Mouse (Mus musculus): Measurements from ENCODE around the gene Cdh23. TPM values are rescaled to one million over a fixed set of nuclear protein-coding genes. Genes with fewer than 3 reads are reported as not detected.

The Cdh23 gene
- total and polyA plus RNA-seq, 2 experiments from 2014 or later: 1.9 to 13.1 TPM

DNA sequence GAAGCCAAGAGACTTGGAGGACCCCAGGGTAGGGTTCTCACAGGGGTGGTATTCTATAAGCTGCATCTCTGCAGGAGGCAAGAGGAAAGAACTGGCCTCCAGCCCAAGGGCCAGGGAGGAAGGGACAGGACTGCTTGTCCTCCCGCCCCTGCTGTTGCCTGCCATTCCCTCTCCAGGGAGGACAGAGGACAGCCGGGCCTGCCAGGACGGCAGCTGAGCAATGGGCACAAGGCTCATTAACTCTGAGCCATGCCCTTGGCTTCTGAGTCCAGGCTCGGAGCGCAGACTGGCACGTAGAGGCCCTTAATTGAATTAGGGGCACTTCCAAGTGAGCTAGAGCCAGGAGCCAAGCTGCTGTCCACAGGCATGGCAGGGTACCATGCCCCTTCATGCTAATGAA, 101.1 kb downstream of the Cdh23 start:
- Histone ChIP-seq H3K9ac (no peak overlapping the region), H3K36me3 (ENCODE audit: insufficient read depth) (no peaks in the 10 kb centered on the region), H3K4me3 (ENCODE audit: low read depth, low read length) (no peak overlapping the region), H3K4me2 (ENCODE audit: low read depth) (no peak overlapping the region), H3K27ac (ENCODE audit: low read depth, low read length) (no peak overlapping the region), H3K27me3 (ENCODE audit: insufficient read depth, low read length) (no peaks in the 10 kb centered on the region), H3K4me1 (ENCODE audit: insufficient read depth) (0 out of 2 replicates have a peak, but pooled peaks cover 7% of the 10 kb centered on the region), H3K9me3 (ENCODE audit: low read length) (no peaks in the 10 kb centered on the region)
- peak; percentile 47 for ATAC-seq
- 52% methylated on average over 6 of the region's 6 CpGs for WGBS
- peak; percentile 25 for DNase-seq
- TF ChIP-seq CTCF (IDR thresholded peaks at IDR 0.05; ENCODE audit: low read depth): no peak

DNA sequence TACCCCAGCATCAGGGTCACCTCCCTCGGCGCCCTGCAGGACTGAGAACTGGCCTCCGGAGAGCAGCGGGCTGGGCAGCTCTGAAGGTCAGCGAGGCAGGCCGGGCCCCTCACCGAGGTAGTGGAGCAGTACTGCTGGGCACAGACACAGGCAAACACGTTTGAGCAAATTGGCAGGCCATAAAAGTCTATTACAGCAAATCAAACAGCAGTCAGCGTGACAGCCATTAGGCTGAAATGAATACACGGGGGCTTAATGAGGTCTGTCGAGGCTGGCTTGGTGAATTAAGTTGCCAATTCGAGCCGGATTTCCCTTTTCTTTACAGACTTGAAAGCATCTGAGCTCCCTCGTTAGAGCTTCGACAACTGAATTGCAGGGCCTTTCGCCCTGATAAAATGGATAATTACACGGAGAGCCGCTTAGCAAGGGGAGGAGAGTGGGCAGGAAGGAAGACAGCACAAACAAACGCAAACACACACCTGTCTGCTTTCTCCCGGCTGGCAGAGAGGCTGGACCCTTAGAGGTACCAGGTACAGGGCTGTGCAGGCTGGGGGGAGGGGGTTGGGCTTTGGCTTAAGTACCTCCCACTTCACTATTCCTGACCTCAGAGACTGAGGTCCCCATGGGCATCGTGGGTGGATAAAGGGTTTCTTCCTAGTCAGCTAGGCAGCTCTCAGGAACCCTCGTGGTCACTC, 103.3 kb downstream of the Cdh23 start:
- no peak overlapping the region for H3K27ac ChIP-seq (ENCODE audit: low read depth, low read length)
- no peaks in the 10 kb centered on the region for H3K36me3 ChIP-seq (ENCODE audit: insufficient read depth)
- no peaks in the 10 kb centered on the region for H3K9me3 ChIP-seq (ENCODE audit: low read length)
- no peak for TF ChIP-seq CTCF (IDR thresholded peaks at IDR 0.05; ENCODE audit: low read depth)
- no peaks in the 10 kb centered on the region for H3K27me3 ChIP-seq (ENCODE audit: insufficient read depth, low read length)
- H3K4me2 ChIP-seq (ENCODE audit: low read depth): no peak overlapping the region
- H3K9ac ChIP-seq: no peak overlapping the region
- WGBS: 5% methylated on average over 22 of the region's 22 CpGs
- H3K4me1 ChIP-seq (ENCODE audit: insufficient read depth): 0 out of 2 replicates have a peak, but pooled peaks cover 7% of the 10 kb centered on the region
- DNase-seq: peak; percentile 62
- H3K4me3 ChIP-seq (ENCODE audit: low read depth, low read length): no peak overlapping the region
- peak; percentile 87 for ATAC-seq

DNA sequence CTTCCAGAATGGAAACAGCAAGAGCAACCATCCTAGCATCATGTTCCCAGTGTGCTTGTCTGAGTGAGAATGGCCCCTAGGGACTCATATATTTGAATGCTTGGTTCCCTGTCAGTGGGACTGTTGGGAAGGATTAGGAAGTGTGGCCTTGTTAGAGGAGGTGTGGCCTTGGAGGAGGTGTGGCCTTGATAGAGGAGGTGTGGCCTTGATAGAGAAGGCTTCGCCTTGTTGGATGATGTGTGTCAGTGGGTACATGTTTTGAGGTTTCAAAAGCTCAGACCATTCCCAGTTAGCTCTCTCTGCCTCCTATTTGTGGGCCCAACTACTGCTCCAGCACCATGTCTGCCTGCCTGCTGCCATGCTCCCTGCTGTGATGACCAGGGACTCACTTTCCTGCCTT, 105.0 kb downstream of the Cdh23 start:
- DNase-seq (no peak), ATAC-seq (no peak)
- no peak overlapping the region for H3K9ac ChIP-seq
- no peak overlapping the region for H3K27ac ChIP-seq (ENCODE audit: low read depth, low read length)
- no peaks in the 10 kb centered on the region for H3K9me3 ChIP-seq (ENCODE audit: low read length)
- TF ChIP-seq CTCF (IDR thresholded peaks at IDR 0.05; ENCODE audit: low read depth): no peak
- H3K27me3 ChIP-seq (ENCODE audit: insufficient read depth, low read length): no peaks in the 10 kb centered on the region
- H3K4me1 ChIP-seq (ENCODE audit: insufficient read depth): 0 out of 2 replicates have a peak, but pooled peaks cover 7% of the 10 kb centered on the region
- H3K4me2 ChIP-seq (ENCODE audit: low read depth): no peak overlapping the region
- H3K36me3 ChIP-seq (ENCODE audit: insufficient read depth): no peaks in the 10 kb centered on the region
- WGBS: 88% methylated on average over 1 of the region's 1 CpGs
- H3K4me3 ChIP-seq (ENCODE audit: low read depth, low read length): no peak overlapping the region

DNA sequence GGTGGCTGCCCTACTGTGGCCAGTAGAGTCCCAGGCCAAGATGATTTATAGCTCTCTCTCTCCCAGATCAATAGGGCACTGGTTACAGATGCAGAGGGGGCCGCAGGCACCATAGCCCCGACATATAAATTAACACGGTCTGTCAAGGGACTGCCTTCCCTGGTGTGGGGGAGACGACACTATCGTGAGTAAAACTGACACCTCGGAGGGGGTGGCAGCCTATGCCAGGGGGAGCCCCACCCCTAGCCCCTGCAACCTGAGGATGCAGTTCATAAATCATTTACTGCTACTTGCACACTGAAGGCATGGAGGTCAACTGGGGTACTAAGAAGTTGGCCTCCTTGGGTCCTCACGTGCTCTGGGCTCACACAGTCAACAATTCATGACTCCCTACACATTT, 106.0 kb downstream of the Cdh23 start:
- no peak overlapping the region for H3K9ac ChIP-seq
- TF ChIP-seq CTCF (IDR thresholded peaks at IDR 0.05; ENCODE audit: low read depth): no peak
- DNase-seq (no peak), ATAC-seq (no peak)
- 0 out of 2 replicates have a peak, but pooled peaks cover 7% of the 10 kb centered on the region for H3K4me1 ChIP-seq (ENCODE audit: insufficient read depth)
- no peak overlapping the region for H3K27ac ChIP-seq (ENCODE audit: low read depth, low read length)
- H3K27me3 ChIP-seq (ENCODE audit: insufficient read depth, low read length): peaks cover 2% of the 10 kb centered on the region; the same call in 1 of the 2 replicates
- no peaks in the 10 kb centered on the region for H3K9me3 ChIP-seq (ENCODE audit: low read length)
- WGBS: 91% methylated on average over 7 of the region's 7 CpGs
- no peak overlapping the region for H3K4me3 ChIP-seq (ENCODE audit: low read depth, low read length)
- H3K4me2 ChIP-seq (ENCODE audit: low read depth): no peak overlapping the region
- H3K36me3 ChIP-seq (ENCODE audit: insufficient read depth): no peaks in the 10 kb centered on the region

DNA sequence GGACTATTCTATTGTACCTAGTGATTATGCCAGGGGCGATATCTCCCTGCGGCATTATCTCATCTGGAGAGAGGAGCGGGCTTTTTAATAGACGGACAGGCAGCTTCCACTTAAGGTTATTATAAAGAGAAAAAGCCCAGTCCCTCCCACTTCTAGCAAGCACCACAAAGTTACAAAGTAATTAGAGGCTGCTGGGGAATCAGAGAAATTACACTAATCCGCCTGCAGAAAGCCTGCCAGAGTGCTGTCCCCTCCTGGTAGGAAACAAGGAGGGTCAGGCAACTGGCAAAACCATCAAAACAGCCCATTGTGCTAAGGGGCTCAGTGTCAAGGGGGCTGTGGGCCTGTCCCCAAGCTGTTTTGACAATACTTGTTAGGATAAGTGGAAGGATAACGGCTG, 110.6 kb downstream of the Cdh23 start:
- H3K27ac ChIP-seq (ENCODE audit: low read depth, low read length): no peak overlapping the region
- no peaks in the 10 kb centered on the region for H3K9me3 ChIP-seq (ENCODE audit: low read length)
- no peak overlapping the region for H3K9ac ChIP-seq
- DNase-seq (no peak), ATAC-seq (no peak; the same call in 1 of the 2 replicates)
- no peaks in the 10 kb centered on the region for H3K4me1 ChIP-seq (ENCODE audit: insufficient read depth)
- no peak overlapping the region for H3K4me2 ChIP-seq (ENCODE audit: low read depth)
- TF ChIP-seq CTCF (IDR thresholded peaks at IDR 0.05; ENCODE audit: low read depth): 0 out of 2 replicates have a peak, but pooled peaks have one; percentile 2
- peaks cover 21% of the 10 kb centered on the region for H3K27me3 ChIP-seq (ENCODE audit: insufficient read depth, low read length)
- H3K36me3 ChIP-seq (ENCODE audit: insufficient read depth): no peaks in the 10 kb centered on the region
- H3K4me3 ChIP-seq (ENCODE audit: low read depth, low read length): no peak overlapping the region
- WGBS: 11% methylated on average over 6 of the region's 6 CpGs

DNA sequence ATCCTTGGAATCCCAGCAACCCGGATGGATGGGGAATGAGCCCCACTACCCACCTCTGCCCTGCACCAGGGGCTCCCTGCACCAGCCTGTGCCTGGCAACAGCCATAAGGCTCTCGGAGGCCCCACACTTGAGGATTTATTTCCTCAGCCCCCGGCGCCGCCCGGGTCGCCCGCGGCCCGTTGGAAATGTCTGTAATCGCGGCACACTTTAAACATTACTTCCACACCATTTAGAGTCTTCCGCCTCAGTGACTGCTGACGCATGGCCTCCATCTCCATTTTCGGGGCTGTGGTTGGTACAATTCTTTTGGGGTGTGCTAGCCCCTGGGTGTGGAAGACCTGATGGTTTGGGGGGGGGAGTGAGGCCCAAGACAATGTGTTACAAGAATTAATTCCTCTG, 113.3 kb downstream of the Cdh23 start:
- no peak for TF ChIP-seq CTCF (IDR thresholded peaks at IDR 0.05; ENCODE audit: low read depth)
- H3K4me2 ChIP-seq (ENCODE audit: low read depth): no peak overlapping the region
- no peak overlapping the region for H3K9ac ChIP-seq
- H3K4me3 ChIP-seq (ENCODE audit: low read depth, low read length): no peak overlapping the region
- no peaks in the 10 kb centered on the region for H3K4me1 ChIP-seq (ENCODE audit: insufficient read depth)
- H3K9me3 ChIP-seq (ENCODE audit: low read length): no peaks in the 10 kb centered on the region
- no peak for DNase-seq
- no peaks in the 10 kb centered on the region for H3K36me3 ChIP-seq (ENCODE audit: insufficient read depth)
- no peak overlapping the region for H3K27ac ChIP-seq (ENCODE audit: low read depth, low read length)
- no peak for ATAC-seq
- WGBS: 19% methylated on average over 15 of the region's 15 CpGs
- peaks cover 21% of the 10 kb centered on the region for H3K27me3 ChIP-seq (ENCODE audit: insufficient read depth, low read length)

DNA sequence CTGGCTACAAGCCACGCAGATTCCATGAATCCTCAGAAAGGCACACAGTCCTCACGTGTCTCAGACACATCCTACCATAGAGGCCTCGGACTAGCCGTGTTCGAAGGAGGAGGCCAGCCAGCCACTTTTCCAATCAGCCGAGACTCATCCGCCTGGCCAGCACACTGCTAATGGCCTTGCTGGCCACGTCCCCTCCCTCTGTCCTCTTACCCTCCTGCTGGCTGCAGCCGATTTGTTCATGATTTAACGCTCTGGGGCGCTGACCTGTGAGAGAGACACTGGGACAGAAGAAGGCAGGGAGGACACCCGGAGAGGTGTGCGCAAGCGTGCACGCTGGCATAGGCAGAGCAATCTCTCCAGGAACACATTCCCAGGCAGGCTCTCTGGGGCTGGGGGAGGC, 115.6 kb downstream of the Cdh23 start:
- H3K9me3 ChIP-seq (ENCODE audit: low read length): no peaks in the 10 kb centered on the region
- H3K27me3 ChIP-seq (ENCODE audit: insufficient read depth, low read length): peaks cover 21% of the 10 kb centered on the region; the same call in 1 of the 2 replicates
- ATAC-seq: no peak

More for the DNA sequence above, 115.6 kb downstream of the Cdh23 start:
- no peak overlapping the region for H3K27ac ChIP-seq (ENCODE audit: low read depth, low read length)
- no peaks in the 10 kb centered on the region for H3K4me1 ChIP-seq (ENCODE audit: insufficient read depth)
- H3K36me3 ChIP-seq (ENCODE audit: insufficient read depth): no peaks in the 10 kb centered on the region
- H3K9ac ChIP-seq: no peak overlapping the region
- WGBS: 70% methylated on average over 15 of the region's 15 CpGs
- TF ChIP-seq CTCF (IDR thresholded peaks at IDR 0.05; ENCODE audit: low read depth): no peak
- H3K4me2 ChIP-seq (ENCODE audit: low read depth): no peak overlapping the region
- no peak for DNase-seq
- no peak overlapping the region for H3K4me3 ChIP-seq (ENCODE audit: low read depth, low read length)

Measured in forebrain, postnatal 0 days (tissue).